Mouse (Mus musculus): Measurements from ENCODE around the gene Rps6ka3.

GRCm38 (mm10) chrX:159222474-159222873, 12.4 kb downstream of the Rps6ka3 start:
- no peak for TF ChIP-seq CTCF (IDR thresholded peaks at IDR 0.05; ENCODE audit: low read depth)
- TF ChIP-seq EP300 (IDR thresholded peaks at IDR 0.05; ENCODE audit: low read depth), result no peak
